Mouse (Mus musculus): ENCODE measurements around the gene Icos.

Icos gene

GRCm38 (mm10) chr1:60962095-60962494 lies 15.6 kb upstream of the Icos start:
- no peak for DNase-seq (ENCODE audit: low read depth, low spot score)

- DNase-seq (ENCODE audit: low read depth, low spot score) = no peak
These were observed 10.2 kb upstream of the Icos start for GRCm38 (mm10) chr1:60967521-60967920.

- DNase-seq (ENCODE audit: low read depth, low spot score) = no peak
These were observed 6.9 kb upstream of the Icos start for GRCm38 (mm10) chr1:60970846-60971245.

GRCm38 (mm10) chr1:60974221-60974620 lies 3.5 kb upstream of the Icos start:
- DNase-seq (ENCODE audit: low read depth, low spot score) = no peak

- DNase-seq (ENCODE audit: low read depth, low spot score) = no peak
These were observed 2.0 kb upstream of the Icos start for GRCm38 (mm10) chr1:60975646-60976294.

GRCm38 (mm10) chr1:60979126-60979842 lies 1.6 kb downstream of the Icos start:
- DNase-seq (ENCODE audit: low read depth, low spot score) = no peak

GRCm38 (mm10) chr1:60979843-60980235 lies 2.1 kb downstream of the Icos start:
- no peak for DNase-seq (ENCODE audit: low read depth, low spot score)

- no peak for DNase-seq (ENCODE audit: low read depth, low spot score)
These were observed 7.3 kb downstream of the Icos start for GRCm38 (mm10) chr1:60985075-60985474.

- DNase-seq (ENCODE audit: low read depth, low spot score) = no peak
These were observed 8.4 kb downstream of the Icos start for GRCm38 (mm10) chr1:60986141-60986540.

- DNase-seq (ENCODE audit: low read depth, low spot score) = no peak
These were observed 11.4 kb downstream of the Icos start for GRCm38 (mm10) chr1:60989086-60989485.

- DNase-seq (ENCODE audit: low read depth, low spot score) = no peak
These were observed 12.6 kb downstream of the Icos start for GRCm38 (mm10) chr1:60990305-60990704.

GRCm38 (mm10) chr1:60998008-60998557 lies 20.4 kb downstream of the Icos start:
- DNase-seq (ENCODE audit: low read depth, low spot score) = no peak

GRCm38 (mm10) chr1:60998689-60999088 lies 21.0 kb downstream of the Icos start:
- no peak for DNase-seq (ENCODE audit: low read depth, low spot score)

- no peak for DNase-seq (ENCODE audit: low read depth, low spot score)
These were observed 24.1 kb downstream of the Icos start for GRCm38 (mm10) chr1:61001786-61002354.

- DNase-seq (ENCODE audit: low read depth, low spot score) = no peak
These were observed 28.5 kb downstream of the Icos start for GRCm38 (mm10) chr1:61006229-61006628.

- DNase-seq (ENCODE audit: low read depth, low spot score) = peak; percentile 65
These were observed 29.8 kb downstream of the Icos start for GRCm38 (mm10) chr1:61007516-61007915.

- no peak for DNase-seq (ENCODE audit: low read depth, low spot score)
These were observed 38.9 kb downstream of the Icos start for GRCm38 (mm10) chr1:61016578-61017118.

- DNase-seq (ENCODE audit: low read depth, low spot score) = no peak
These were observed 49.0 kb downstream of the Icos start for GRCm38 (mm10) chr1:61026712-61027111.

GRCm38 (mm10) chr1:61027519-61027918 lies 49.8 kb downstream of the Icos start:
- no peak for DNase-seq (ENCODE audit: low read depth, low spot score)

- DNase-seq (ENCODE audit: low read depth, low spot score) = no peak
These were observed 52.2 kb downstream of the Icos start for GRCm38 (mm10) chr1:61029919-61030318.

- no peak for DNase-seq (ENCODE audit: low read depth, low spot score)
These were observed 52.8 kb downstream of the Icos start for GRCm38 (mm10) chr1:61030532-61030931.

GRCm38 (mm10) chr1:61035270-61035669 lies 57.5 kb downstream of the Icos start:
- DNase-seq (ENCODE audit: low read depth, low spot score) = no peak
